Mouse (Mus musculus) heart, embryonic 15.5 days (tissue): ENCODE data around the gene Pik3ap1. TPM values are rescaled to one million over a fixed set of nuclear protein-coding genes. Genes with fewer than 3 reads are reported as not detected.

Experiments
- ATAC-seq: fragments of 200-750 bp; cut with Nextera tagmentation; replicated peaks from 2 replicates; pipeline ENCODE4 v1.8.0; 2017; ENCODE audit warnings: low read depth, moderate TSS enrichment; ENCODE audit not compliant: insufficient number of reproducible peaks, insufficient read depth, low FRiP score
- H3K27ac ChIP-seq: fragments of 300-500 bp; sonication (generic); 2 replicates; pipeline ENCODE4 v1.5.1; 2015; ENCODE audit warnings: mild to moderate bottlenecking, inconsistent platforms
- H3K27me3 ChIP-seq: fragments of 300-500 bp; sonication (generic); 2 replicates; pipeline ENCODE4 v1.6.1; 2015; ENCODE audit warnings: inconsistent platforms
- H3K36me3 ChIP-seq: fragments of 300-500 bp; sonication (generic); 2 replicates; pipeline ENCODE4 v1.6.1; 2015; ENCODE audit warnings: mild to moderate bottlenecking, inconsistent platforms
- H3K4me1 ChIP-seq: fragments of 300-500 bp; sonication (generic); replicated peaks from 2 replicates; pipeline ENCODE4 v1.6.1; 2015; ENCODE audit warnings: inconsistent platforms
- H3K4me2 ChIP-seq: fragments of 300-500 bp; sonication (generic); 2 replicates; pipeline ENCODE4 v1.6.1; 2015; ENCODE audit warnings: inconsistent platforms, mild to moderate bottlenecking, moderate library complexity
- H3K4me3 ChIP-seq: fragments of 300-500 bp; sonication (generic); 2 replicates; pipeline ENCODE4 v1.5.1; 2015; ENCODE audit warnings: mild to moderate bottlenecking, inconsistent platforms
- H3K9ac ChIP-seq: fragments of 300-500 bp; sonication (generic); 2 replicates; pipeline ENCODE4 v1.6.1; 2015; ENCODE audit warnings: mild to moderate bottlenecking, inconsistent platforms
- H3K9me3 ChIP-seq: fragments of 300-500 bp; sonication (generic); replicated peaks from 2 replicates; pipeline ENCODE4 v1.6.1; 2016; ENCODE audit warnings: inconsistent platforms
- WGBS: fragments of 180-500 bp; shearing (Covaris S2); methylation state at CpG from one replicate; pipeline ENCODE4 v1.1.7; 2015; ENCODE audit warnings: mixed read lengths; 5-methylcytosine and 5-hydroxymethylcytosine counted together
- polyA plus RNA-seq: library from polyadenylated mRNA; unstranded; fragments of >200 nt; fragmentation: Nextera tagmentation; extraction: Ambion mirVana; gene quantifications from 2 replicates; pipeline ENCODE4 v1.2.1, GENCODE M21; 2015

Pik3ap1 gene
- polyA plus RNA-seq, 1 experiment from 2014 or later: 1.3 TPM

- Histone ChIP-seq H3K27me3 (no peaks in the 10 kb centered on the region), H3K36me3 (no peaks in the 10 kb centered on the region), H3K4me2 (no peak overlapping the region), H3K4me3 (no peak overlapping the region), H3K9me3 (no peaks in the 10 kb centered on the region), H3K9ac (no peak overlapping the region), H3K27ac (no peak overlapping the region), H3K4me1 (peaks cover 7% of the 10 kb centered on the region)
- WGBS: 73% methylated on average over 7 of the region's 7 CpGs
- no peak for ATAC-seq
Observed at GRCm38 (mm10) chr19:41270906-41271305, 114.0 kb downstream of the Pik3ap1 start.

- Histone ChIP-seq H3K4me3 (no peak overlapping the region), H3K27ac (no peak overlapping the region), H3K9me3 (no peaks in the 10 kb centered on the region), H3K4me2 (no peak overlapping the region), H3K4me1 (peaks cover 7% of the 10 kb centered on the region), H3K27me3 (no peaks in the 10 kb centered on the region), H3K9ac (no peak overlapping the region), H3K36me3 (no peaks in the 10 kb centered on the region)
- no peak for ATAC-seq
- WGBS: 36% methylated on average over 9 of the region's 9 CpGs
Observed at GRCm38 (mm10) chr19:41270151-41270727, 114.7 kb downstream of the Pik3ap1 start.

GRCm38 (mm10) chr19:41266251-41266901, 118.5 kb downstream of the Pik3ap1 start:
- WGBS: 61% methylated on average over 8 of the region's 8 CpGs
- ATAC-seq: no peak
- H3K36me3 ChIP-seq: no peaks in the 10 kb centered on the region
- peaks cover 22% of the 10 kb centered on the region for H3K4me1 ChIP-seq
- no peaks in the 10 kb centered on the region for H3K27me3 ChIP-seq
- H3K9me3 ChIP-seq: no peaks in the 10 kb centered on the region
- no peak overlapping the region for H3K9ac ChIP-seq
- no peak overlapping the region for H3K4me2 ChIP-seq
- no peak overlapping the region for H3K4me3 ChIP-seq
- H3K27ac ChIP-seq: no peak overlapping the region

GRCm38 (mm10) chr19:41264331-41264799, 120.5 kb downstream of the Pik3ap1 start:
- H3K4me3 ChIP-seq: peak overlapping the region; percentile 84
- 19% methylated on average over 13 of the region's 13 CpGs for WGBS
- H3K36me3 ChIP-seq: no peaks in the 10 kb centered on the region
- ATAC-seq: no peak
- no peaks in the 10 kb centered on the region for H3K9me3 ChIP-seq
- H3K27ac ChIP-seq: peak overlapping the region; percentile 98
- no peaks in the 10 kb centered on the region for H3K27me3 ChIP-seq
- H3K4me1 ChIP-seq: peaks cover 25% of the 10 kb centered on the region
- H3K9ac ChIP-seq: peak overlapping the region; percentile 97
- peak overlapping the region; percentile 74 for H3K4me2 ChIP-seq

GRCm38 (mm10) chr19:41263630-41264295, 121.1 kb downstream of the Pik3ap1 start, which contains the start of gene Tm9sf3:
Gene Tm9sf3 (minus strand): TSS chr19:41263997.
- Histone ChIP-seq H3K36me3 (no peaks in the 10 kb centered on the region), H3K27me3 (no peaks in the 10 kb centered on the region), H3K4me1 (peaks cover 31% of the 10 kb centered on the region), H3K9me3 (no peaks in the 10 kb centered on the region), H3K4me2 (peak within 1 kb of the TSS; percentile 74), H3K4me3 (peak within 1 kb of the TSS; percentile 84), H3K9ac (peak within 1 kb of the TSS; percentile 97), H3K27ac (peak within 1 kb of the TSS; percentile 98)
- WGBS: under 1% methylated on average over 67 of the region's 98 CpGs
- peak; percentile 89 for ATAC-seq

GRCm38 (mm10) chr19:41262712-41263629, 121.9 kb downstream of the Pik3ap1 start:
- Histone ChIP-seq H3K27ac (peak overlapping the region; percentile 98), H3K4me1 (peaks cover 36% of the 10 kb centered on the region), H3K9ac (peak overlapping the region; percentile 97), H3K27me3 (no peaks in the 10 kb centered on the region), H3K9me3 (no peaks in the 10 kb centered on the region), H3K36me3 (no peaks in the 10 kb centered on the region), H3K4me2 (peak overlapping the region; percentile 74), H3K4me3 (peak overlapping the region; percentile 84)
- ATAC-seq: peak; percentile 84
- WGBS: 3% methylated on average over 50 of the region's 51 CpGs

- peaks cover 40% of the 10 kb centered on the region for H3K4me1 ChIP-seq
- 82% methylated on average over 3 of the region's 3 CpGs for WGBS
- no peaks in the 10 kb centered on the region for H3K36me3 ChIP-seq
Observed at GRCm38 (mm10) chr19:41260736-41261135, 124.2 kb downstream of the Pik3ap1 start.

GRCm38 (mm10) chr19:41259256-41259655, 125.6 kb downstream of the Pik3ap1 start:
- no peaks in the 10 kb centered on the region for H3K36me3 ChIP-seq
- H3K4me2 ChIP-seq: no peak overlapping the region
- no peaks in the 10 kb centered on the region for H3K9me3 ChIP-seq
- no peak overlapping the region for H3K27ac ChIP-seq
- WGBS: 76% methylated on average over 6 of the region's 6 CpGs
- H3K4me1 ChIP-seq: peaks cover 36% of the 10 kb centered on the region
- H3K9ac ChIP-seq: no peak overlapping the region
- H3K4me3 ChIP-seq: no peak overlapping the region
- no peak for ATAC-seq
- H3K27me3 ChIP-seq: no peaks in the 10 kb centered on the region

More at GRCm38 (mm10) chr19:41260736-41261135, 124.2 kb downstream of the Pik3ap1 start:
- Histone ChIP-seq H3K4me2 (no peak overlapping the region), H3K4me3 (no peak overlapping the region), H3K27ac (no peak overlapping the region), H3K9ac (no peak overlapping the region), H3K9me3 (no peaks in the 10 kb centered on the region), H3K27me3 (no peaks in the 10 kb centered on the region)
- ATAC-seq: no peak

- 38% methylated on average over 2 of the region's 2 CpGs for WGBS
Observed at GRCm38 (mm10) chr19:41258707-41259106, 126.2 kb downstream of the Pik3ap1 start.

GRCm38 (mm10) chr19:41254584-41254983, 130.3 kb downstream of the Pik3ap1 start:
- ATAC-seq: no peak
- Histone ChIP-seq H3K27ac (no peak overlapping the region), H3K27me3 (no peaks in the 10 kb centered on the region), H3K36me3 (no peaks in the 10 kb centered on the region), H3K9ac (no peak overlapping the region), H3K4me1 (peaks cover 30% of the 10 kb centered on the region), H3K4me3 (no peak overlapping the region), H3K9me3 (no peaks in the 10 kb centered on the region), H3K4me2 (no peak overlapping the region)
- WGBS: 64% methylated on average over 5 of the region's 5 CpGs

More at GRCm38 (mm10) chr19:41258707-41259106, 126.2 kb downstream of the Pik3ap1 start:
- ATAC-seq: no peak
- no peaks in the 10 kb centered on the region for H3K36me3 ChIP-seq
- H3K9ac ChIP-seq: no peak overlapping the region
- H3K4me3 ChIP-seq: no peak overlapping the region
- no peaks in the 10 kb centered on the region for H3K27me3 ChIP-seq
- no peak overlapping the region for H3K4me2 ChIP-seq
- peaks cover 36% of the 10 kb centered on the region for H3K4me1 ChIP-seq
- no peak overlapping the region for H3K27ac ChIP-seq
- no peaks in the 10 kb centered on the region for H3K9me3 ChIP-seq
